Mouse (Mus musculus): ENCODE measurements around the gene Ucp2.
A peak's percentile ranks its signal among the peaks of the same experiment; 100 is the strongest.
"Not testable (repeated sequence)": the region's sequence is repeated elsewhere in the genome, so short reads cannot be mapped to it uniquely, and the experiment has no call there.

The Ucp2 gene

DNA sequence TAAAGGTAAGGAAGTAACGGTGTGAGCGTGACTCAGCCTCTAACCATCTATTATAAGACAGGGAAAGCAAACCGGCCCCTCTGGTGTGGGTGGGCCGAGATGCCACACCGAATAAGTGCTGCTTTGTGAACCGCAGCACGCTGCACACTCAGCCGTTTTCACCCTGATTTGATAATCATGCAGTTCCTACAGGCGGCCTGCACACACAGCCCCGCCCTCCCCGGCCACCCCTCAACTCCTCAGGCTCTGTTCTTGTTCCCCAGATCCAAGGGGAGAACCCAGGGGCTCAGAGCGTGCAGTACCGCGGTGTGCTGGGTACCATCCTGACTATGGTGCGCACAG lies 13.3 kb upstream of the Ucp2 start:
- ATAC-seq (ENCODE audit: low TSS enrichment): no peak

- no peak for ATAC-seq (ENCODE audit: low TSS enrichment)
These were observed 13.0 kb upstream of the Ucp2 start for GRCm38 (mm10) chr7:100480175-100480574.

DNA sequence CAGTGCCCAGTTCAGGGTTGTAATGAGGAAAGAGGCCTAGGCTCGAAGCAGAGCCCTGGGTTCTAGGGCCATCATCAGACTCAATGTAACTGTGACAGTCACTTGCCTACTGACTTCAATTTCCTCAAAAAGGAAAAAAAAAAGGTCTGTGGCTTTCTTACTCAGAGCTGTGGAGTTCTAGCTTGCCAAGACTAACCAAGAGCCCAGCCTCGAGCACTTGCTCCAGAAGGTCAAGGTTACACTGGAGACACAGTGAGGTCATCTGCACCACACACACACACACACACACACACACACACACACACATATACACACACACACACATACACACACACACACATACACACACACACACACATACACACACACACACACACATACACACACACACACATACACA lies 11.1 kb upstream of the Ucp2 start:
- ATAC-seq (ENCODE audit: low TSS enrichment): not testable (repeated sequence)

GRCm38 (mm10) chr7:100484493-100484892 lies 8.6 kb upstream of the Ucp2 start:
- ATAC-seq (ENCODE audit: low TSS enrichment): peak; percentile 57; the same call in 1 of the 2 replicates

GRCm38 (mm10) chr7:100487301-100487700 lies 5.8 kb upstream of the Ucp2 start:
- no peak for ATAC-seq (ENCODE audit: low TSS enrichment)

DNA sequence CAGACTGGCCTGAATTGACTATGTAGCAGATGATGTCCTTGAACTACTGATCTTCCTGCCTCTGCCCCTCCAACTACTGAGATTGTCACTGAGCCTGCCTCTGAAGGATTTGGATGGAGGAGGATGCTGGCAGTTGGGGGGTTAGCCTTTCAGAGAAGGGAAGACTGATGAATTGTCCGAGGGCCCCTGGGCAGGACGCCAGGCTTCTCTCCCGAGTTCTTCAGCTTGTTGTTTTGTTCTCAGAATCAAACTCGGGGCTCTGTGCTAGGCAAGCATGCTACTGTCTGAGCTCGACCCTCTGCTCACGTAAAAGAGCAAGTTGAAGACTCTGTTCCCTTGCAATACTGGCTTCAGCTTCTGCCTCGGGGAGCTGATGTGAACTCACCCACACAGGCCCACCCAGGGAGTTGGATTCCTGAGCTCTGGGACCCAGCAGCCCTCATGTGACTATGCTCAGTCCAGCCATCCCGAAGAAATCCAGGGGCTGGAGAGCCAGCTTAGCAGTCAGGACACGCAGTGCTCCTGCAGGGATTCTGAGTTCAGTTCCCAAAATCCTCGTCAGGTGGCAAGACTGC lies 4.6 kb upstream of the Ucp2 start:
- no peak for ATAC-seq (ENCODE audit: low TSS enrichment)

- ATAC-seq (ENCODE audit: low TSS enrichment): no peak
These were observed 583 bp upstream of the Ucp2 start for GRCm38 (mm10) chr7:100492391-100493116.

DNA sequence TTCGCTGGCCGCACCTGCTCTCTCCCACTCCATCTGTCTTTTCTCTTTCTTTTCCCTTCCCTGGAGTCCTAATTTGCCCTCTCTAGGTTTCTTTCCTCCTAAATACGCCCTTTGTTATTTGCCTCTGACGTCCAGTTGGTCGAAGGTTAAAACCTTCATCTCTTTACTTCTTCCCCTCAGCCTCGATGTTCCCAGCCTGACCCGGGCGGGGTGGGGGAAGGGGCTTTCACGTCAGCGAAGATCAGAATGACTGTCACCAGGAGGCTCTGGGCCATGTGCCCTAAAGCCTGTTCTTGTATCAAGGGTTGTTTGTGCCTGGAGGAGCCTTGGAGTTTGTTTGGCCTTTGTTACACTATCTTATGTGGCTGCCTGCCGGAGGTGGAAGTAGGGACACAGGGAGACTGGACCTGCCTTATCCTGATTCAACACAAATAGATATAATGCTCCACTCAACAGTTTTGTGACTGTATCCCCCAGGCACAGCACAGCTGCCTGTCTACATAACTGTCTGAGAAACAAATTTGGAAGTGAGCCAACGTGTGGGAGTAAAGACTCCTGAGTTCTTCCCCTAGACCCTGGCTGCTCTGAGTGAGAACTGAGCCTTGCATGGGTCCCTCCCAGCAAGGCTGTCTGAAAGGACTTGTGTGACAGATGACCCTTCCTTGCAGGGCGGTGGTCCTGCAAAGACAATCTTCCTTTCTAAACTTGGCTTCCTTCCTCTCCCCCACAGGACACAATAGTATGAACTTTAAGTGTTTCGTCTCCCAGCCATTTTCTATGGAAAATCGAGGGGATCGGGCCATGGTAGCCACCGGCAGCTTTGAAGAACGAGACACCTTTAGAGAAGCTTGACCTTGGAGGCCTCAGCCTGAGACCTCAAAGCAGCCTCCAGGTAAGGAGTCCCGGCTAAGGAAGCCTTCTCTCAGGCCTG lies 612 bp downstream of the Ucp2 start:
- ATAC-seq (ENCODE audit: low TSS enrichment): no peak

GRCm38 (mm10) chr7:100494415-100494831 lies 1.3 kb downstream of the Ucp2 start:
- no peak for ATAC-seq (ENCODE audit: low TSS enrichment)

- ATAC-seq (ENCODE audit: low TSS enrichment): no peak
These were observed 1.9 kb downstream of the Ucp2 start for GRCm38 (mm10) chr7:100495042-100495441.

GRCm38 (mm10) chr7:100495581-100496251 lies 2.6 kb downstream of the Ucp2 start:
- ATAC-seq (ENCODE audit: low TSS enrichment): peak; percentile 76; the same call in 1 of the 2 replicates

DNA sequence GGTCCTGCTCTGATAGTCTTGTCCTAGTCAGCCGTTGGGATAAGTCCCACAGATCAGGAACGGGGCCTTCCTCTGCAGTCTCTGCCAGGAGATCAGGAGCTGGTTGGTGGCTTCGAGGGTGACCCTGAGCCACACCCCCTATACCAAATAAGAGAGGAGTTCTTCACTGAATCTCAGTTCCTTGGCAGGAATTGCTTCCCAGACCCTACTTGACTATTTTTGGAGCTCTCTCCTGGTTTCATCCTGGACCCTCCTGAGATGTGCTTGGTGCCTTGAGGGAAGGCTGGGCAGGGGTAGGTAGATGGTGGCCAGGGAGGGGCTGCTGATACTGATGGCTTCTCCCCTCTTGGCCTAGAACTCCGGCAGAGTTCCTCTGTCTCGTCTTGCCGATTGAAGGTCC lies 3.2 kb downstream of the Ucp2 start:
- no peak for ATAC-seq (ENCODE audit: low TSS enrichment)

GRCm38 (mm10) chr7:100496791-100497190 lies 3.7 kb downstream of the Ucp2 start:
- no peak for ATAC-seq (ENCODE audit: low TSS enrichment)

- no peak for ATAC-seq (ENCODE audit: low TSS enrichment)
These were observed 4.3 kb downstream of the Ucp2 start for GRCm38 (mm10) chr7:100497402-100497801.

DNA sequence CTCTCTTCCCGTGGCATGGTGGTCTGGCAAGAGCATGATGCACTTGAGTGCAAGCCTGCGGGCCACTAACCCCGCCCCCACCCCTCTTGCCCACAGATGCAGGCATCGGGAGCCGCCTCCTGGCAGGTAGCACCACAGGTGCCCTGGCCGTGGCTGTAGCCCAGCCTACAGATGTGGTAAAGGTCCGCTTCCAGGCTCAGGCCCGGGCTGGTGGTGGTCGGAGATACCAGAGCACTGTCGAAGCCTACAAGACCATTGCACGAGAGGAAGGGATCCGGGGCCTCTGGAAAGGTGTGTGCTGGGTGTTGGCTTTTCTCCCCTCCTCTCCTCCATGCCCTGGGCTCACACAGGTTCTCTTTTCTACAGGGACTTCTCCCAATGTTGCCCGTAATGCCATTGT lies 4.8 kb downstream of the Ucp2 start:
- no peak for ATAC-seq (ENCODE audit: low TSS enrichment)

DNA sequence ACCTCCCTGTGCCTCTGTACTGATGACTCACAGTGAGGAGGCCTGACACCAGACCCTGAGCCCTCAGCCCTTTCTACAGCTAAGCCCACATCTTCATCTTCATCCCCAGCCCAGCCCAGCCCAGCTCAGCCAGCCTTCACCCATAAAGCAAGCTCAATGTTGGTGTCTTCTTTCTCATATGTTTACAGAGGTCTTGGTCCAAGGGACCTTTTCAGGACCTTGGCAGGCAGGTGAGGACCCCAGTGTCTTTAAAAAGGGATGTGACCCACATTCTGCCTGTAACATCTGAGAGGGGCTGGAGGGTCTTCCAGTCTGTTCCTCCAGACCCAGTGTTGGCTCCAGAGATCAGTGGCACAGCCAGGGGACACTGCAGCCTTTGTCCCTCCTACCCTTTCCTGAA lies 6.3 kb downstream of the Ucp2 start:
- no peak for ATAC-seq (ENCODE audit: low TSS enrichment)

- ATAC-seq (ENCODE audit: low TSS enrichment): no peak
These were observed 7.3 kb downstream of the Ucp2 start for GRCm38 (mm10) chr7:100500276-100500977.

- no peak for ATAC-seq (ENCODE audit: low TSS enrichment)
These were observed 8.1 kb downstream of the Ucp2 start for GRCm38 (mm10) chr7:100501027-100501843.

DNA sequence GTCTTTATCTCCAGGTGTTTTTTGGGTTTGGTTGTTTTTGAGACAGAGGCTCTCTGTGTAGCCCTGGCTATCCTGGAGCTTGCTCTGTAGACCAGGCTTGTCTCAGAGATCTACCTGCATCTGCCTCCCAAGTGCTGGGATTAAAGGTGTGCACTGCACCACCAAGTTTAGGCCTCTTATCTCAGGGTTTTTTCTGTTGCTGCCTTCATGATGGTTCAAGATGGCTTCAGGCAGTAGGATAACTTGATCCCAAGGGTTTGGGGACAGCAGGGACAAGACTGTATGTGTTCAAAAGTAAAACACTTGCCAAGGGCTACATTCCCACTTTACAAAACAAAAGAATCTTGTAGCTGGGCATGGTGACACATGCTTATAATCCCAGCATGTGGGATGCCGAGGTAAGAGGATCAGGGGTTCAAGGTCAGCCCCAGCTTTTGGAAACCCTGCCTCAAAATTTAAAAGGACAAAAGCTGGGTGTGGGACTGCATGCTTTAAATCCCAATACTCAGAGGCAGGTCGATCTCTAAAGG lies 8.8 kb downstream of the Ucp2 start:
- ATAC-seq (ENCODE audit: low TSS enrichment): no peak

- ATAC-seq (ENCODE audit: low TSS enrichment): no peak
These were observed 9.3 kb downstream of the Ucp2 start for GRCm38 (mm10) chr7:100502374-100502922.

Data from frontal cortex, adult (tissue).